In genomic region chr1:141609866-141610265, GRCm38 (mm10) we compare ENCODE assay signal across 24 mouse cellular contexts.
DNase-seq lines count a peak whose midpoint lies in the region; ATAC-seq and TF ChIP-seq lines count a peak whose summit lies in the region.
"Had no signal": no experiment of that assay in that cellular context is flagged by ENCODE, and none has a peak within 500 bp of the region (broad histone marks: within the 10 kb centered on the region; RNA-seq: fewer than 3 reads in every experiment).

No protein-coding gene starts in this region.

- no peak for TF ChIP-seq CTCF in brain, embryonic 14.5 days (IDR thresholded peaks at IDR 0.05; ENCODE audit: borderline replicate concordance, extremely low read depth, insufficient read depth, insufficient read length)

- H3K27me3 ChIP-seq in forebrain, embryonic 14.5 days (replicated peaks; ENCODE audit: control insufficient read depth, insufficient read depth, low read length) = no peaks in the 10 kb centered on the region
- no peaks in the 10 kb centered on the region for H3K27me3 ChIP-seq in forebrain, embryonic 13.5 days
- no peaks in the 10 kb centered on the region for H3K27me3 ChIP-seq in midbrain, embryonic 11.5 days (ENCODE audit: control insufficient read depth, insufficient read depth, low read length)
- H3K27me3 ChIP-seq in midbrain, embryonic 10.5 days (ENCODE audit: low read depth, poor library complexity, severe bottlenecking) = no peaks in the 10 kb centered on the region
- H3K27me3 ChIP-seq: embryonic facial prominence, embryonic 15.5 days; hindbrain, embryonic 13.5 days; Patski had no signal

- TF ChIP-seq POLR2A in brain, embryonic 14.5 days (IDR thresholded peaks at IDR 0.05; ENCODE audit: borderline replicate concordance, extremely low read depth, insufficient read depth, insufficient read length, poor library complexity, severe bottlenecking) = no peak

- no peaks in the 10 kb centered on the region for H3K9me3 ChIP-seq in forebrain, embryonic 14.5 days (replicated peaks; ENCODE audit: control insufficient read depth, low read length)
- H3K9me3 ChIP-seq in forebrain, embryonic 13.5 days (replicated peaks) = no peaks in the 10 kb centered on the region
- no peaks in the 10 kb centered on the region for H3K9me3 ChIP-seq in midbrain, embryonic 11.5 days (ENCODE audit: control insufficient read depth, low read length)
- H3K9me3 ChIP-seq in midbrain, embryonic 10.5 days (replicated peaks) = no peaks in the 10 kb centered on the region
- H3K9me3 ChIP-seq: embryonic facial prominence, embryonic 15.5 days; forebrain, embryonic 10.5 days; heart, embryonic 10.5 days; hindbrain, embryonic 13.5 days had no signal

- ATAC-seq in cerebellum, adult (ENCODE audit: insufficient number of reproducible peaks, low FRiP score, low TSS enrichment) = no peak
- no peak for ATAC-seq in forebrain, embryonic 14.5 days
- no peak for ATAC-seq in forebrain, embryonic 13.5 days
- 0 out of 2 replicates have a peak, but pooled peaks have one; percentile 42 for ATAC-seq in midbrain, embryonic 11.5 days (ENCODE audit: low FRiP score)
- ATAC-seq: activated CD4-positive, CD25-positive, alpha-beta regulatory T cell, adult 4 months; forebrain, embryonic 16.5 days; inflammation-experienced regulatory T-cells, adult 6 months; intestine, postnatal 0 days; Patski had no signal

- no peak overlapping the region for H3K4me2 ChIP-seq in forebrain, embryonic 14.5 days (ENCODE audit: low read length)
- no peak overlapping the region for H3K4me2 ChIP-seq in forebrain, embryonic 13.5 days
- H3K4me2 ChIP-seq in midbrain, embryonic 11.5 days = no peak overlapping the region
- H3K4me2 ChIP-seq: embryonic facial prominence, embryonic 15.5 days; hindbrain, embryonic 13.5 days had no signal

- no peaks in the 10 kb centered on the region for H3K4me1 ChIP-seq in forebrain, embryonic 14.5 days (ENCODE audit: control insufficient read depth, insufficient read depth, low read length)
- H3K4me1 ChIP-seq in forebrain, embryonic 13.5 days = no peaks in the 10 kb centered on the region
- no peaks in the 10 kb centered on the region for H3K4me1 ChIP-seq in midbrain, embryonic 11.5 days (ENCODE audit: control insufficient read depth, insufficient read depth, low read length)
- no peaks in the 10 kb centered on the region for H3K4me1 ChIP-seq in midbrain, embryonic 10.5 days
- H3K4me1 ChIP-seq: embryonic facial prominence, embryonic 15.5 days; forebrain, embryonic 10.5 days; heart, embryonic 10.5 days; hindbrain, embryonic 13.5 days had no signal

- H3K9ac ChIP-seq in forebrain, embryonic 14.5 days (ENCODE audit: low read length) = no peak overlapping the region
- no peak overlapping the region for H3K9ac ChIP-seq in forebrain, embryonic 13.5 days
- no peak overlapping the region for H3K9ac ChIP-seq in midbrain, embryonic 11.5 days (ENCODE audit: low read length)
- H3K9ac ChIP-seq: embryonic facial prominence, embryonic 15.5 days; hindbrain, embryonic 13.5 days had no signal

- DNase-seq in cerebellum, postnatal 14 days = peak; percentile 48 to 54
- DNase-seq in forebrain, embryonic 14.5 days (ENCODE audit: low spot score) = peak; percentile 11
- DNase-seq in midbrain, embryonic 11.5 days (ENCODE audit: low spot score, missing footprints) = no peak
- DNase-seq in midbrain, embryonic 10.5 days (ENCODE audit: low spot score) = no peak
- peak; percentile 25 for DNase-seq in brain, embryonic 14.5 days (ENCODE audit: low read depth)
- DNase-seq: adrenal gland, postnatal 14 days; cerebellum, adult 8-10 months; cerebellum, postnatal 36 days; gastrocnemius, postnatal 10 days; heart, adult 18-20 months; heart, postnatal 10 days; heart, postnatal 4 days had no signal

- no peaks in the 10 kb centered on the region for H3K36me3 ChIP-seq in forebrain, embryonic 14.5 days (ENCODE audit: control insufficient read depth, insufficient read depth, low read length)
- H3K36me3 ChIP-seq in forebrain, embryonic 13.5 days (ENCODE audit: poor library complexity, severe bottlenecking) = no peaks in the 10 kb centered on the region
- no peaks in the 10 kb centered on the region for H3K36me3 ChIP-seq in midbrain, embryonic 11.5 days (ENCODE audit: control insufficient read depth, insufficient read depth, low read length)
- no peaks in the 10 kb centered on the region for H3K36me3 ChIP-seq in midbrain, embryonic 10.5 days
- H3K36me3 ChIP-seq: embryonic facial prominence, embryonic 15.5 days; forebrain, embryonic 10.5 days; heart, embryonic 10.5 days; hindbrain, embryonic 13.5 days had no signal

- no peak overlapping the region for H3K27ac ChIP-seq in forebrain, embryonic 14.5 days (ENCODE audit: low read depth, low read length)
- no peak overlapping the region for H3K27ac ChIP-seq in forebrain, embryonic 13.5 days
- H3K27ac ChIP-seq in midbrain, embryonic 11.5 days (ENCODE audit: low read depth, low read length) = no peak overlapping the region
- no peak overlapping the region for H3K27ac ChIP-seq in midbrain, embryonic 10.5 days (replicated peaks)
- H3K27ac ChIP-seq: embryonic facial prominence, embryonic 15.5 days; forebrain, embryonic 10.5 days; heart, embryonic 10.5 days; hindbrain, embryonic 13.5 days had no signal

- H3K4me3 ChIP-seq in forebrain, embryonic 14.5 days (ENCODE audit: low read depth, low read length) = no peak overlapping the region
- no peak overlapping the region for H3K4me3 ChIP-seq in forebrain, embryonic 13.5 days
- no peak overlapping the region for H3K4me3 ChIP-seq in midbrain, embryonic 11.5 days (ENCODE audit: low read depth, low read length)
- no peak overlapping the region for H3K4me3 ChIP-seq in midbrain, embryonic 10.5 days
- H3K4me3 ChIP-seq: embryonic facial prominence, embryonic 15.5 days; erythroblast, embryonic 14.5 days; forebrain, embryonic 10.5 days; heart, embryonic 10.5 days; hindbrain, embryonic 13.5 days had no signal

Comparison
In these comparisons a context has a peak if more than half of its experiments do, and no peak if none do; other contexts are left out.
1. DNase-seq: peak in cerebellum, postnatal 14 days (2 of 2), forebrain, embryonic 14.5 days (single experiment) and brain, embryonic 14.5 days (single experiment); none in midbrain, embryonic 11.5 days (single experiment) and midbrain, embryonic 10.5 days (single experiment).